Comparison of ENCODE assay signal across 16 mouse cellular contexts in the genomic region with DNA sequence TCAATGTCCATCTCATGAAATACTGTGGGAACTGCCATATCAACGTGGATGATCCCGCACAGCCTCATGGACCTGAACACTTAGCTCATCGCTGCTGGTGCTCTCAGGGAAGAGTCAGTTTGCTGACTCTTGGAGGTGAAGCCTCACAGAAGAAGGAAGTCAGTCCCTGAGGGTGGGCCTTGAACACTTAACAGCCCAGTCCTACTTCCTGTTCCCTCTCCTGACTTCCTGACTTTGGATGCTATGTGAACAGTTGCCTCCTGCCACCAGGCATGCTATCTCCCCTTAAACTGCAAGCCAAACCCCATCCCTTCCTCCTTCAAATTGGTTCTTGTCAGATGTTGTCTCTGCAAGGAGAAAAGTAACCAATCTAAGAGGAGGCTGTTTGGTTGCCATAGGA.
"Had no signal": no experiment of that assay in that cellular context is flagged by ENCODE, and none has a peak within 500 bp of the region (broad histone marks: within the 10 kb centered on the region; RNA-seq: fewer than 3 reads in every experiment).

No protein-coding gene starts in this region.

- H3K27me3 ChIP-seq: intestine, embryonic 15.5 days; liver, embryonic 15.5 days; midbrain, embryonic 12.5 days; stomach, embryonic 15.5 days had no signal

- H3K9me3 ChIP-seq: intestine, embryonic 15.5 days; limb, embryonic 10.5 days; liver, embryonic 15.5 days; midbrain, embryonic 12.5 days; stomach, embryonic 15.5 days had no signal

- H3K4me3 ChIP-seq: intestine, embryonic 15.5 days; left cerebral cortex, adult 2 months; limb, embryonic 10.5 days; liver, embryonic 15.5 days; midbrain, embryonic 12.5 days; stomach, embryonic 15.5 days had no signal

- H3K27ac ChIP-seq: intestine, embryonic 15.5 days; limb, embryonic 10.5 days; liver, embryonic 15.5 days; macrophage; midbrain, embryonic 12.5 days; stomach, embryonic 15.5 days had no signal

- H3K4me1 ChIP-seq: intestine, embryonic 15.5 days; limb, embryonic 10.5 days; liver, embryonic 15.5 days; midbrain, embryonic 12.5 days had no signal

- H3K36me3 ChIP-seq: intestine, embryonic 15.5 days; liver, embryonic 15.5 days; stomach, embryonic 15.5 days had no signal

- DNase-seq: kidney, adult 18-20 months; kidney, postnatal 10 days; kidney, postnatal 4 days; retina, postnatal 1 day; right cerebral cortex, postnatal 4 days; thymus, adult 2 months; thymus, postnatal 25 days had no signal

- ATAC-seq: intestine, embryonic 15.5 days; midbrain, embryonic 16.5 days had no signal

- H3K4me2 ChIP-seq: intestine, embryonic 15.5 days; liver, embryonic 11.5 days; liver, embryonic 15.5 days; midbrain, embryonic 12.5 days; stomach, embryonic 15.5 days had no signal

- H3K9ac ChIP-seq: intestine, embryonic 15.5 days; liver, embryonic 15.5 days; midbrain, embryonic 12.5 days; stomach, embryonic 15.5 days had no signal
